Mouse (Mus musculus): ENCODE results near the gene Ccdc189. TPM values are rescaled to one million over a fixed set of nuclear protein-coding genes. Genes with fewer than 3 reads are reported as not detected.

The Ccdc189 gene
- polyA plus RNA-seq, 1 experiment = 2.2 TPM

DNA sequence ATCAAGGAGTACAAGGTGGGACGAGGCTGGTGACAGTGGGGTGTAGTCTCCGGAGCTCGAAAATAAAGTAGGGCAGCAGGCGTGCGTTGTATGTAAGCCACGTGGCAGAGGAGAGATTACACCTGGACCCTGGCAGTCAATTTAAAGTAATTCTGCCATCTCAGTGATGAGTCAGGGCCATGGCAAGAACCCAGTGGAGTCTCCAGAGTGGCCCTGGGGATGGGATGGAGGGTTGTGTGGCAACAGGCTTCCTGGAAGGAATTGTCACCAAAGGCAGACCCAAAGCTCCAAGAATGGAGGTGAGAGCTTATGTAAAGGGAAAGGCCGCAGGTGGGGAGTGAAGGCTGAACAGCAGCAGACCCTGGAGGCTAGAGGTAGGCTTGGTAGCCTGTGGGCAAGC lies 12.2 kb upstream of the Ccdc189 start:
- Histone ChIP-seq H3K36me3 (ENCODE audit: control insufficient read depth, insufficient read depth, low read length) (peaks cover 58% of the 10 kb centered on the region), H3K27me3 (ENCODE audit: control insufficient read depth, insufficient read depth, low read length) (no peaks in the 10 kb centered on the region), H3K4me1 (ENCODE audit: control insufficient read depth, insufficient read depth, insufficient read length) (no peaks in the 10 kb centered on the region), H3K4me3 (ENCODE audit: extremely low read depth, insufficient read depth, insufficient read length) (no peak overlapping the region), H3K27ac (ENCODE audit: insufficient read depth, low read length) (no peak overlapping the region)
- 95% methylated on average over 7 of the region's 7 CpGs for whole genome bisulfite sequencing
- TF ChIP-seq POLR2A (IDR thresholded peaks at IDR 0.05; ENCODE audit: low read depth, low read length) (no peak), CTCF (IDR thresholded peaks at IDR 0.05; ENCODE audit: extremely low read depth, insufficient read depth, insufficient read length, insufficient replicate concordance) (no peak)
- no peak for DNase-seq (ENCODE audit: low read depth in 1 of 2, low spot score in 2 of 2)

DNA sequence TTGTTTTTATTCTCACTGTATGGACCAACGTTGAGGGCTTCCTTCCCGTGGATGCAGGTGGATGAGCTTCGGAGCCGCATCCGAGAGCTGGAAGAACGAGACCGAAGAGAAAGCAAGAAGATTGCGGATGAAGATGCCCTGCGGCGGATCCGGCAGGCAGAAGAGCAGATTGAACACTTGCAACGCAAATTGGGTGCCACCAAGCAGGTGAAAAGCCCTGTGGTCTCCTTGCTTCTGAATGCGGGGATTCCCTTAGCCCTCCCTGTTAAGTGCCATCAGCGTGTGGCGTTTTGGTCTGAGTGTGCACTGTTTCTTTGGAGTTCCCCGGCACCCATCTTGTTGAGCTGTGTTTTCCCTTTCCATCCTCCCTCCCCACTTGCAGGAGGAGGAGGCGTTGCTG lies 8.4 kb upstream of the Ccdc189 start:
- no peak overlapping the region for H3K27ac ChIP-seq (ENCODE audit: insufficient read depth, low read length)
- no peaks in the 10 kb centered on the region for H3K27me3 ChIP-seq (ENCODE audit: control insufficient read depth, insufficient read depth, low read length)
- 95% methylated on average over 17 of the region's 17 CpGs for WGBS
- H3K4me1 ChIP-seq (ENCODE audit: control insufficient read depth, insufficient read depth, insufficient read length) = no peaks in the 10 kb centered on the region
- H3K4me3 ChIP-seq (ENCODE audit: extremely low read depth, insufficient read depth, insufficient read length) = no peak overlapping the region
- no peak for DNase-seq (ENCODE audit: low read depth in 1 of 2, low spot score in 2 of 2)
- no peak for TF ChIP-seq POLR2A (IDR thresholded peaks at IDR 0.05; ENCODE audit: low read depth, low read length)
- TF ChIP-seq CTCF (IDR thresholded peaks at IDR 0.05; ENCODE audit: extremely low read depth, insufficient read depth, insufficient read length, insufficient replicate concordance) = no peak
- peaks cover 79% of the 10 kb centered on the region for H3K36me3 ChIP-seq (ENCODE audit: control insufficient read depth, insufficient read depth, low read length)

DNA sequence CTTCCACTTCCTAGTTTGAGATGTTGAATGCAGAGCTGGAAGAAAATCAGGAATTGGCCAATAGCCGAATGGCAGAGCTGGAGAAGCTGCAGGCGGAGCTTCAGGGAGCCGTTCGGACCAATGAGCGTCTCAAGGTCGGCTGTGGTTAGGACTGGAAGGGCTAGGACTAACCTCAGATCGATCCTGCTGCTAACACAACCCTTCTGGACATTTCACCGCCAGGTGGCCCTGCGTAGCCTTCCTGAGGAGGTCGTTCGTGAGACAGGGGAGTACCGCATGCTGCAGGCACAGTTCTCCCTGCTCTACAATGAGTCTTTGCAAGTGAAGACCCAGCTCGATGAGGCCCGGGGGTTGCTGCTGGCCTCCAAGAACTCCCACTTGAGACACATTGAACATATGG lies 4.2 kb upstream of the Ccdc189 start:
- H3K27me3 ChIP-seq (ENCODE audit: control insufficient read depth, insufficient read depth, low read length) = no peaks in the 10 kb centered on the region
- 95% methylated on average over 14 of the region's 14 CpGs for WGBS
- no peak for TF ChIP-seq CTCF (IDR thresholded peaks at IDR 0.05; ENCODE audit: extremely low read depth, insufficient read depth, insufficient read length, insufficient replicate concordance)
- no peak for TF ChIP-seq POLR2A (IDR thresholded peaks at IDR 0.05; ENCODE audit: low read depth, low read length)
- no peak overlapping the region for H3K27ac ChIP-seq (ENCODE audit: insufficient read depth, low read length)
- no peak for DNase-seq (ENCODE audit: low read depth in 1 of 2, low spot score in 2 of 2)
- peaks cover 64% of the 10 kb centered on the region for H3K36me3 ChIP-seq (ENCODE audit: control insufficient read depth, insufficient read depth, low read length)
- H3K4me3 ChIP-seq (ENCODE audit: extremely low read depth, insufficient read depth, insufficient read length) = no peak overlapping the region
- peaks cover 5% of the 10 kb centered on the region; the same call in 1 of the 2 replicates for H3K4me1 ChIP-seq (ENCODE audit: control insufficient read depth, insufficient read depth, insufficient read length)

DNA sequence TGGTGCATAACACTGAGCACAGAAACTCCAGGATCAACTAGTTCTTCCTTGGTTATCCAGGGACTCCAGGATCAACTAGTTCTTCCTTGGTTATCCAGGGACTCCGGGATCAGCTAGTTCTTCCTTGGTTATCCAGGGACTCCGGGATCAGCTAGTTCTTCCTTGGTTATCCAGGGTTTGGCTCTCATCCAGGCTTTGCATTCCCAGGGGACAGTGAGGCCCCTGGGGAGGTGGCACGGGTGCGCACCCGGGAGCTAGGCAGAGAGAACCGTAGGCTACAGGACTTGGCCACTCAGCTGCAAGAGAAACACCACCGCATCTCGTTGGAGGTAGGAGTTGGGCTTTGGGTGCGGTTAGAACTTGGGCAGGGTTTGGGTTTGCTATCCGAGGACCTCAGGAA lies 2.7 kb upstream of the Ccdc189 start:
- no peak for DNase-seq (ENCODE audit: low read depth in 1 of 2, low spot score in 2 of 2)
- peaks cover 50% of the 10 kb centered on the region for H3K36me3 ChIP-seq (ENCODE audit: control insufficient read depth, insufficient read depth, low read length)

DNA sequence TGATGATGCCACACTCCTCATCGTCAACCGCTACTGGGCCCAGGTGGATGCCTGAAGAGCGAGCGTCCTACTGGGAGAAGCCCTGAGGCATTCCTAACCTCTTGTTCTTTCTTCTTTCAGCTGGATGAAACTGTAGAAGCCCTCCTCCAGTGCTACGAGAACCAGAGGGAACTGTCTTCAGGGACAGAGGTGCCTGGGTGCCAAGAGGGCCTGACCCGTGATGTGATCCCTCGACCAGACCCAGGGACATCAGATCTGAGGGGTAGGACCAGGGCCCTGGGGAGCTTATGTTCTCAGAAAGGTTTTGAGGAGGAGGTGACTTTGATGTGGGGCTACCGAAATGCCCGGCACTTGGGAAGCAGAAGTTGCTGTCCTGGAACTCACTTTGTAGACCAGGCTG lies 1.2 kb upstream of the Ccdc189 start:
- Histone ChIP-seq H3K27ac (ENCODE audit: insufficient read depth, low read length) (no peak overlapping the region), H3K4me3 (ENCODE audit: extremely low read depth, insufficient read depth, insufficient read length) (no peak overlapping the region), H3K4me1 (ENCODE audit: control insufficient read depth, insufficient read depth, insufficient read length) (peaks cover 5% of the 10 kb centered on the region; the same call in 1 of the 2 replicates), H3K36me3 (ENCODE audit: control insufficient read depth, insufficient read depth, low read length) (peaks cover 36% of the 10 kb centered on the region), H3K27me3 (ENCODE audit: control insufficient read depth, insufficient read depth, low read length) (no peaks in the 10 kb centered on the region)
- no peak for TF ChIP-seq POLR2A (IDR thresholded peaks at IDR 0.05; ENCODE audit: low read depth, low read length)
- no peak for TF ChIP-seq CTCF (IDR thresholded peaks at IDR 0.05; ENCODE audit: extremely low read depth, insufficient read depth, insufficient read length, insufficient replicate concordance)
- DNase-seq (ENCODE audit: low read depth in 1 of 2, low spot score in 2 of 2) = no peak
- 94% methylated on average over 9 of the region's 9 CpGs for WGBS

More for the DNA sequence above, 2.7 kb upstream of the Ccdc189 start:
- Histone ChIP-seq H3K27ac (ENCODE audit: insufficient read depth, low read length) (no peak overlapping the region), H3K4me1 (ENCODE audit: control insufficient read depth, insufficient read depth, insufficient read length) (peaks cover 5% of the 10 kb centered on the region; the same call in 1 of the 2 replicates), H3K4me3 (ENCODE audit: extremely low read depth, insufficient read depth, insufficient read length) (no peak overlapping the region), H3K27me3 (ENCODE audit: control insufficient read depth, insufficient read depth, low read length) (no peaks in the 10 kb centered on the region)
- TF ChIP-seq CTCF (IDR thresholded peaks at IDR 0.05; ENCODE audit: extremely low read depth, insufficient read depth, insufficient read length, insufficient replicate concordance) (no peak), POLR2A (IDR thresholded peaks at IDR 0.05; ENCODE audit: low read depth, low read length) (no peak)
- 92% methylated on average over 10 of the region's 10 CpGs for WGBS

DNA sequence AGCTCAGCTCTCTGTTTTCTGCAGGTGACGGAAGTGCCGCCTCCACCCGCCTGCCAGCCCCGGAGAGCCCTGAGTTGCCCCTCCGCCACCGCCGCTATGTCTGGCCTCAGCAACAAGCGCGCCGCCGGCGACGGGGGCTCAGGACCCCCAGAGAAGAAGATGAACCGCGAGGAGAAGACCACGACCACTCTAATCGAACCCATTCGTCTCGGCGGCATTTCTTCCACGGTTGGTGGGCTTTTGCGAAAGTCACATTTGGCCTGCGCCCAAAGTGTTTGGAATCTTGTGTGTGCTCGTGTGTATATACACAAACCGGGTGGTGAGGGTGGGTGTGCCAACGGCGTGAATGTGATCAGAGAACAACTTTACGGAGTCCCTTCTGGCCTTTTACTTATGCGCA lies 506 bp upstream of the Ccdc189 start:
- WGBS = 5% methylated on average over 29 of the region's 29 CpGs
- Histone ChIP-seq H3K4me3 (ENCODE audit: extremely low read depth, insufficient read depth, insufficient read length) (peak overlapping the region; percentile 80), H3K27ac (ENCODE audit: insufficient read depth, low read length) (peak overlapping the region; percentile 42), H3K27me3 (ENCODE audit: control insufficient read depth, insufficient read depth, low read length) (no peaks in the 10 kb centered on the region), H3K36me3 (ENCODE audit: control insufficient read depth, insufficient read depth, low read length) (peaks cover 30% of the 10 kb centered on the region), H3K4me1 (ENCODE audit: control insufficient read depth, insufficient read depth, insufficient read length) (peaks cover 5% of the 10 kb centered on the region; the same call in 1 of the 2 replicates)
- TF ChIP-seq CTCF (IDR thresholded peaks at IDR 0.05; ENCODE audit: extremely low read depth, insufficient read depth, insufficient read length, insufficient replicate concordance) = no peak
- DNase-seq (ENCODE audit: low read depth in 1 of 2, low spot score in 2 of 2) = no peak

DNA sequence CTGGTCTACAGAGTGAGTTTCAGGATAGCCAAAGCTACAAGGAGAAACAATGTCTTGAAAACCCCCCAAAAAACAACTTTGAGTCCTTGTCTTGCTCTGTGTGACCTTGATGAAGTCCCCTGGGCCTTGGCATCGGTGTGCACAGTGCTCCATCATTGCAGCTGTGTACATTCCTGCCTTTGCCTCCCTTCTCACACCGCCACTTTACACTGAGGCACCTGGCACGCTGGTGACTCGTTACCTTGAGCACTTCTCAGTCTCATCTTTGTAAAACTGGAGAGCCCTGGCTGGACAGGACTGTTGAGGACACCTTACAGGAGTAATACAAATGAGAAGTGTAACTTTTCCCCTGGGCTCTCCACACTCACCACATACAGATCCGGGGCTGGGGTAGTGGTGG lies 1.2 kb downstream of the Ccdc189 start:
- WGBS = 69% methylated on average over 5 of the region's 5 CpGs
- peaks cover 5% of the 10 kb centered on the region; the same call in 1 of the 2 replicates for H3K4me1 ChIP-seq (ENCODE audit: control insufficient read depth, insufficient read depth, insufficient read length)
- TF ChIP-seq CTCF (IDR thresholded peaks at IDR 0.05; ENCODE audit: extremely low read depth, insufficient read depth, insufficient read length, insufficient replicate concordance) (no peak), POLR2A (IDR thresholded peaks at IDR 0.05; ENCODE audit: low read depth, low read length) (no peak)
- no peaks in the 10 kb centered on the region for H3K27me3 ChIP-seq (ENCODE audit: control insufficient read depth, insufficient read depth, low read length)
- peaks cover 30% of the 10 kb centered on the region for H3K36me3 ChIP-seq (ENCODE audit: control insufficient read depth, insufficient read depth, low read length)
- no peak for DNase-seq (ENCODE audit: low read depth in 1 of 2, low spot score in 2 of 2)
- no peak overlapping the region for H3K27ac ChIP-seq (ENCODE audit: insufficient read depth, low read length)
- no peak overlapping the region for H3K4me3 ChIP-seq (ENCODE audit: extremely low read depth, insufficient read depth, insufficient read length)
